Mouse (Mus musculus) duodenum, adult 2 months (tissue): Measurements from ENCODE around the gene Vcan. TPM values are rescaled to one million over a fixed set of nuclear protein-coding genes. Genes with fewer than 3 reads are reported as not detected.

Experiments
- polyA plus RNA-seq: library from polyadenylated mRNA; depleted of rRNA; stranded (reverse); fragments of >200 nt; gene quantifications from 2 replicates; pipeline ENCODE4 v1.2.3, GENCODE M21; 2012; ENCODE audit warnings: low replicate concordance; rRNA removed

The Vcan gene
- 0.18 and 1.7 TPM in 2 replicates for polyA plus RNA-seq

DNA sequence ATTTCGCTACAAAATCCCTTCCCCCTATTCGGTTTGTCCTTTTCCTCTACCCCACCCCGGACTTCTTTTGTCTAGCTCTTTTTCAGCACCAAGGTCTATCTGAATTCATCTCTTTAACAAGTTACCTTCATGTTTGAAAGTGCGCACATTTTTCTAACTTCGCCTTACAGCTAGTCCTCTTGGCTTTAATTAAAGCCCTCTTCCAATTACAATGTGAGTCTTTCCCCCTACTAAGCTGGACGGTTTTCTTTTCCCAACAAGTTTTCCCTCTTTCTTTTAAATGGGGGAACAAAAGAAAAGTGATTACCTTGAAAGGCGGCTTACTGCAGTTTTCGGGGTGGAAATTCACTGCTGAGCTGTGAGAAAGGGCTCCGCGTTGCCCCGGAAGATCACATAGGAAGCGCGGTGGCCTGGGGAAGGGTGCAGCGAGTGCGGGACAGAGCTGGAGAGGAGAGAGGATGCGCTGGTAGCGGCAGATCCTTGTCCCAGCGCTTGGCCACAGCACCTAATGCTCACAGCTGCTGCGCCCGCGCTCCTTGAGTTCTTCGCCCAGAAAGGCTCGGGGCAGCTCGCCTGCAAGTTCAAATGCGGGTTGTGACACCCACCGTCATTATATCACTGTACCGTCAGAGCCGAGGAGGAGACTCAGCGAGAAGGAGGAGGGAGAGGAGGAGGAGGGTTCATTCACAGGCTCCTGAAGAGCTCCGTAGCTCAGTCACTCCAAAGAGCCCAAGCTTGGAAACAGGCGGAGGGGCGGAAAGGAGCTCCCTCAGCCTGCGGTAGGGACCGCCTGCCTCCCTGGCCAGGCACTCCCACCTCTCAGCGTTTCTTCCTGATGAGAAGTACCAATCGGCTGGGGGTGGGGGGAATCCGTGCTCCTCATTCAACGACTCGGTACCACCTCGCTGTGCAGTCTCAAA is at the start of gene Vcan:
Vcan (minus strand) TSS at position 744 of the 920 bp plus-strand sequence.

Other genes with a start within 250 kb of the Vcan start
- gene Hapln1, start 202.7 kb downstream of the Vcan start, polyA plus RNA-seq = 0.28 TPM in 1 of 2 replicates, not detected in the other